Comparison of ENCODE assay signal across 8 mouse cellular contexts in genomic region chr9:54699087-54699344, GRCm38 (mm10). TPM values are rescaled to one million over a fixed set of nuclear protein-coding genes. Genes with fewer than 3 reads are reported as not detected.
DNase-seq lines count a peak whose midpoint lies in the region; ATAC-seq and TF ChIP-seq lines count a peak whose summit lies in the region.

No protein-coding gene starts in this region.

- peak overlapping the region; percentile 72 for H3K4me2 ChIP-seq in neural tube, embryonic 11.5 days (ENCODE audit: low read depth)
- peak overlapping the region; percentile 94 for H3K4me2 ChIP-seq in limb, embryonic 15.5 days
- peak overlapping the region; percentile 98 for H3K4me2 ChIP-seq in stomach, postnatal 0 days (replicated peaks; ENCODE audit: low read depth)

- no peak for TF ChIP-seq EP300 in stomach, postnatal 0 days (optimal IDR thresholded peaks at IDR 0.05)

- H3K27ac ChIP-seq in cerebellum, adult 2 months (ENCODE audit: insufficient read depth, low read length), result peak overlapping the region; percentile 68
- H3K27ac ChIP-seq in neural tube, embryonic 11.5 days (ENCODE audit: low read depth, low read length), result no peak overlapping the region
- H3K27ac ChIP-seq in limb, embryonic 15.5 days, result peak overlapping the region; percentile 47
- no peak overlapping the region for H3K27ac ChIP-seq in stomach, postnatal 0 days (replicated peaks)

- 3% methylated on average over 27 of the region's 27 CpGs for WGBS in cerebellum, adult 2 months
- 17% methylated on average over 27 of the region's 27 CpGs for WGBS in neural tube, embryonic 11.5 days
- 7% methylated on average over 27 of the region's 27 CpGs for WGBS in limb, embryonic 15.5 days
- WGBS in stomach, postnatal 0 days, result 5% methylated on average over 23 of the region's 27 CpGs

- peaks cover 3% of the 10 kb centered on the region for H3K4me1 ChIP-seq in cerebellum, adult 2 months (ENCODE audit: control insufficient read depth, insufficient read depth, low read length)
- H3K4me1 ChIP-seq in neural tube, embryonic 11.5 days (ENCODE audit: control insufficient read depth, insufficient read depth, low read length), result 0 out of 2 replicates have a peak, but pooled peaks cover 6% of the 10 kb centered on the region
- peaks cover 11% of the 10 kb centered on the region for H3K4me1 ChIP-seq in limb, embryonic 15.5 days
- H3K4me1 ChIP-seq in stomach, postnatal 0 days (replicated peaks; ENCODE audit: control insufficient read depth, insufficient read depth), result peaks cover 2% of the 10 kb centered on the region

- peak overlapping the region; percentile 70 for H3K9ac ChIP-seq in neural tube, embryonic 11.5 days (ENCODE audit: low read length)
- peak overlapping the region; percentile 85 for H3K9ac ChIP-seq in limb, embryonic 15.5 days
- peak overlapping the region; percentile 86 for H3K9ac ChIP-seq in stomach, postnatal 0 days (ENCODE audit: low read length)

- peak overlapping the region; percentile 63 for H3K4me3 ChIP-seq in cerebellum, adult 2 months (replicated peaks; ENCODE audit: insufficient read depth, low read depth, low read length)
- peak overlapping the region; percentile 64 for H3K4me3 ChIP-seq in neural tube, embryonic 11.5 days (ENCODE audit: low read depth, low read length)
- peak overlapping the region; percentile 76 for H3K4me3 ChIP-seq in limb, embryonic 15.5 days
- H3K4me3 ChIP-seq in stomach, postnatal 0 days (ENCODE audit: low read depth, low read length), result peak overlapping the region; percentile 90

- TF ChIP-seq CTCF in cerebellum, adult 2 months (IDR thresholded peaks at IDR 0.05; ENCODE audit: borderline replicate concordance, insufficient read depth, low read depth, low read length), result no peak
- no peak for TF ChIP-seq CTCF in stomach, postnatal 0 days (IDR thresholded peaks at IDR 0.05; ENCODE audit: low read depth)

- no peaks in the 10 kb centered on the region; the same call in 1 of the 2 replicates for H3K9me3 ChIP-seq in neural tube, embryonic 11.5 days (ENCODE audit: control insufficient read depth, low read length)
- H3K9me3 ChIP-seq in limb, embryonic 15.5 days, result no peaks in the 10 kb centered on the region
- H3K9me3 ChIP-seq in stomach, postnatal 0 days (ENCODE audit: control insufficient read depth, low read length), result no peaks in the 10 kb centered on the region

- no peak for TF ChIP-seq POLR2A in cerebellum, adult 2 months (IDR thresholded peaks at IDR 0.05; ENCODE audit: borderline replicate concordance, insufficient read depth, low read length)

- ATAC-seq in neural tube, embryonic 11.5 days (ENCODE audit: insufficient read depth, low FRiP score, low TSS enrichment), result peak; percentile 48
- no peak for ATAC-seq in limb, embryonic 15.5 days (ENCODE audit: insufficient number of reproducible peaks, low FRiP score, low TSS enrichment, low read depth)
- peak; percentile 53 for ATAC-seq in stomach, postnatal 0 days (ENCODE audit: low FRiP score, low TSS enrichment)

- DNase-seq in cerebellum, adult 2 months, result no peak
- no peak for DNase-seq in cerebellum, adult 9-11 months
- no peak for DNase-seq in neural tube, embryonic 11.5 days (ENCODE audit: low spot score)
- DNase-seq in neural tube, embryonic 10.5 days (ENCODE audit: extremely low spot score, low spot score), result no peak
- DNase-seq in stomach, postnatal 0 days (ENCODE audit: low spot score), result no peak
- no peak for DNase-seq in ovary, postnatal 14 days (ENCODE audit: low spot score)
- no peak for DNase-seq in left cerebral cortex, postnatal 36 days (ENCODE audit: low spot score in 2 of 2)

- no peaks in the 10 kb centered on the region for H3K36me3 ChIP-seq in neural tube, embryonic 11.5 days (ENCODE audit: control insufficient read depth, insufficient read depth, low read length)
- no peaks in the 10 kb centered on the region for H3K36me3 ChIP-seq in limb, embryonic 15.5 days
- no peaks in the 10 kb centered on the region for H3K36me3 ChIP-seq in stomach, postnatal 0 days (ENCODE audit: control insufficient read depth, insufficient read depth, low read length)

- intact Hi-C loops in left cerebral cortex, postnatal 36 days (cut with DNase I), result no loop called here

- no peaks in the 10 kb centered on the region for H3K27me3 ChIP-seq in cerebellum, adult 2 months (ENCODE audit: control insufficient read depth, insufficient read depth, low read length)
- peaks cover 28% of the 10 kb centered on the region for H3K27me3 ChIP-seq in neural tube, embryonic 11.5 days (ENCODE audit: control insufficient read depth, insufficient read depth, low read length)
- peaks cover 5% of the 10 kb centered on the region; the same call in 1 of the 2 replicates for H3K27me3 ChIP-seq in limb, embryonic 15.5 days
- H3K27me3 ChIP-seq in stomach, postnatal 0 days (ENCODE audit: control insufficient read depth, insufficient read depth, low read length), result no peaks in the 10 kb centered on the region

RNA-seq across cellular contexts. Expression of gene Dnaja4, which starts 0.3 kb away (rescaled TPM):
- 36.4 and 37.5 TPM in 2 replicates for polyA plus RNA-seq in cerebellum, adult 2 months (2012; rRNA removed)
- 3.7 and 4.3 TPM in 2 replicates for polyA plus RNA-seq in neural tube, embryonic 11.5 days (2014; fragmentation: Nextera tagmentation; extraction: Ambion mirVana)
- polyA plus RNA-seq in limb, embryonic 15.5 days (2015; fragmentation: Nextera tagmentation; extraction: Ambion mirVana), result 10.1 and 14.8 TPM in 2 replicates
- polyA plus RNA-seq in stomach, postnatal 0 days (2015; fragmentation: Nextera tagmentation; extraction: Ambion mirVana), result 5.5 and 6.2 TPM in 2 replicates
- total RNA-seq in left cerebral cortex, postnatal 36 days (2021), result 10 to 100 TPM; 38.8 to 42.9 TPM

RNA-seq across cellular contexts. Expression of gene Wdr61, which starts 35.3 kb away (rescaled TPM):
- 65.3 and 69.6 TPM in 2 replicates for polyA plus RNA-seq in cerebellum, adult 2 months (2012; rRNA removed)
- 145 and 147 TPM in 2 replicates for polyA plus RNA-seq in neural tube, embryonic 11.5 days (2014; fragmentation: Nextera tagmentation; extraction: Ambion mirVana)
- 150 and 151 TPM in 2 replicates for polyA plus RNA-seq in limb, embryonic 15.5 days (2015; fragmentation: Nextera tagmentation; extraction: Ambion mirVana)
- polyA plus RNA-seq in stomach, postnatal 0 days (2015; fragmentation: Nextera tagmentation; extraction: Ambion mirVana), result 129 and 132 TPM in 2 replicates
- 10 to 100 TPM; 51.8 to 52.7 TPM for total RNA-seq in left cerebral cortex, postnatal 36 days (2021)

RNA-seq across cellular contexts. Expression of gene Acsbg1, which starts 37.3 kb away (rescaled TPM):
- 270 and 289 TPM in 2 replicates for polyA plus RNA-seq in cerebellum, adult 2 months (2012; rRNA removed)
- 7.2 and 7.7 TPM in 2 replicates for polyA plus RNA-seq in neural tube, embryonic 11.5 days (2014; fragmentation: Nextera tagmentation; extraction: Ambion mirVana)
- polyA plus RNA-seq in limb, embryonic 15.5 days (2015; fragmentation: Nextera tagmentation; extraction: Ambion mirVana), result 5.3 and 6.0 TPM in 2 replicates
- polyA plus RNA-seq in stomach, postnatal 0 days (2015; fragmentation: Nextera tagmentation; extraction: Ambion mirVana), result 57.7 and 68.3 TPM in 2 replicates
- total RNA-seq in left cerebral cortex, postnatal 36 days (2021), result 100 to 1,000 TPM; 121 to 139 TPM

Comparison
In these comparisons a context has a peak if more than half of its experiments do, and no peak if none do; other contexts are left out.
1. H3K27ac ChIP-seq: peak in cerebellum, adult 2 months (single experiment) and limb, embryonic 15.5 days (single experiment); none in neural tube, embryonic 11.5 days (single experiment) and stomach, postnatal 0 days (single experiment).
2. Peak in every context shown above with its lines, with median percentiles within 50 percentile points of each other: H3K4me3 ChIP-seq, H3K4me2 ChIP-seq and H3K9ac ChIP-seq.